Mouse (Mus musculus): ENCODE measurements around the gene Gc. TPM values are rescaled to one million over a fixed set of nuclear protein-coding genes. Genes with fewer than 3 reads are reported as not detected.

Gc gene
- polyA plus RNA-seq (2015; fragmentation: Nextera tagmentation; extraction: Ambion mirVana), result 0.92 TPM in 1 of 2 replicates, not detected in the other

- Histone ChIP-seq H3K4me1 (no peaks in the 10 kb centered on the region), H3K4me2 (no peak within 1 kb of the TSS), H3K9me3 (no peaks in the 10 kb centered on the region), H3K27ac (no peak within 1 kb of the TSS), H3K9ac (no peak within 1 kb of the TSS), H3K27me3 (replicated peaks) (no peaks in the 10 kb centered on the region), H3K4me3 (no peak within 1 kb of the TSS), H3K36me3 (replicated peaks) (no peaks in the 10 kb centered on the region)
- ATAC-seq (replicated peaks), result no peak
- 74% methylated on average over 5 of the region's 5 CpGs for WGBS
Observed at GRCm38 (mm10) chr5:89457554-89458062, at the start of gene Gc. TSS of gene Gc (minus strand) at chr5:89457898.

GRCm38 (mm10) chr5:89500182-89500581 lies 42.5 kb upstream of the Gc start:
- WGBS, result 61% methylated on average over 6 of the region's 6 CpGs
- Histone ChIP-seq H3K4me3 (no peak overlapping the region), H3K36me3 (replicated peaks) (no peaks in the 10 kb centered on the region), H3K27ac (no peak overlapping the region), H3K9me3 (no peaks in the 10 kb centered on the region), H3K9ac (no peak overlapping the region), H3K4me1 (no peaks in the 10 kb centered on the region), H3K4me2 (no peak overlapping the region), H3K27me3 (replicated peaks) (no peaks in the 10 kb centered on the region)
- ATAC-seq (replicated peaks), result no peak

- no peaks in the 10 kb centered on the region for H3K36me3 ChIP-seq (replicated peaks)
- H3K9me3 ChIP-seq, result no peaks in the 10 kb centered on the region
- H3K4me2 ChIP-seq, result no peak overlapping the region
- H3K27ac ChIP-seq, result no peak overlapping the region
- ATAC-seq (replicated peaks), result no peak
- 92% methylated on average over 1 of the region's 1 CpGs for WGBS
- H3K4me1 ChIP-seq, result no peaks in the 10 kb centered on the region
- no peak overlapping the region for H3K9ac ChIP-seq
- no peak overlapping the region for H3K4me3 ChIP-seq
- no peaks in the 10 kb centered on the region for H3K27me3 ChIP-seq (replicated peaks)
Observed at GRCm38 (mm10) chr5:89492560-89492959, 34.9 kb upstream of the Gc start.

GRCm38 (mm10) chr5:89470483-89470882 lies 12.8 kb upstream of the Gc start:
- no peaks in the 10 kb centered on the region for H3K27me3 ChIP-seq (replicated peaks)
- no peaks in the 10 kb centered on the region for H3K36me3 ChIP-seq (replicated peaks)
- H3K4me3 ChIP-seq, result no peak overlapping the region
- no peak overlapping the region for H3K9ac ChIP-seq
- H3K27ac ChIP-seq, result no peak overlapping the region
- no peaks in the 10 kb centered on the region for H3K4me1 ChIP-seq
- ATAC-seq (replicated peaks), result no peak
- H3K9me3 ChIP-seq, result no peaks in the 10 kb centered on the region
- WGBS, result 77% methylated on average over 4 of the region's 4 CpGs
- H3K4me2 ChIP-seq, result no peak overlapping the region

- Histone ChIP-seq H3K4me3 (no peak overlapping the region), H3K4me2 (no peak overlapping the region), H3K4me1 (no peaks in the 10 kb centered on the region), H3K36me3 (replicated peaks) (no peaks in the 10 kb centered on the region), H3K27ac (no peak overlapping the region), H3K9ac (no peak overlapping the region), H3K27me3 (replicated peaks) (no peaks in the 10 kb centered on the region), H3K9me3 (no peaks in the 10 kb centered on the region)
- ATAC-seq (replicated peaks), result no peak
- 82% methylated on average over 2 of the region's 2 CpGs for WGBS
Observed at GRCm38 (mm10) chr5:89467886-89468285, 10.2 kb upstream of the Gc start.

GRCm38 (mm10) chr5:89467045-89467444 lies 9.3 kb upstream of the Gc start:
- WGBS, result 80% methylated on average over 1 of the region's 1 CpGs

GRCm38 (mm10) chr5:89466275-89466674 lies 8.6 kb upstream of the Gc start:
- H3K4me1 ChIP-seq, result no peaks in the 10 kb centered on the region
- no peaks in the 10 kb centered on the region for H3K27me3 ChIP-seq (replicated peaks)
- no peak overlapping the region for H3K27ac ChIP-seq
- H3K36me3 ChIP-seq (replicated peaks), result no peaks in the 10 kb centered on the region
- ATAC-seq (replicated peaks), result no peak
- H3K9ac ChIP-seq, result no peak overlapping the region
- H3K4me3 ChIP-seq, result no peak overlapping the region
- H3K4me2 ChIP-seq, result no peak overlapping the region
- no peaks in the 10 kb centered on the region for H3K9me3 ChIP-seq

More at GRCm38 (mm10) chr5:89467045-89467444, 9.3 kb upstream of the Gc start:
- Histone ChIP-seq H3K9ac (no peak overlapping the region), H3K4me2 (no peak overlapping the region), H3K27me3 (replicated peaks) (no peaks in the 10 kb centered on the region), H3K9me3 (no peaks in the 10 kb centered on the region), H3K36me3 (replicated peaks) (no peaks in the 10 kb centered on the region), H3K4me3 (no peak overlapping the region), H3K27ac (no peak overlapping the region), H3K4me1 (no peaks in the 10 kb centered on the region)
- no peak for ATAC-seq (replicated peaks)

- Histone ChIP-seq H3K27me3 (replicated peaks) (no peaks in the 10 kb centered on the region), H3K4me1 (no peaks in the 10 kb centered on the region), H3K36me3 (replicated peaks) (no peaks in the 10 kb centered on the region), H3K9me3 (no peaks in the 10 kb centered on the region), H3K4me2 (no peak overlapping the region), H3K9ac (no peak overlapping the region), H3K27ac (no peak overlapping the region), H3K4me3 (no peak overlapping the region)
- no peak for ATAC-seq (replicated peaks)
- 82% methylated on average over 4 of the region's 4 CpGs for WGBS
Observed at GRCm38 (mm10) chr5:89461817-89462216, 4.1 kb upstream of the Gc start.

- Histone ChIP-seq H3K9ac (no peak overlapping the region), H3K9me3 (no peaks in the 10 kb centered on the region), H3K36me3 (replicated peaks) (no peaks in the 10 kb centered on the region), H3K4me2 (no peak overlapping the region), H3K27me3 (replicated peaks) (no peaks in the 10 kb centered on the region), H3K4me1 (no peaks in the 10 kb centered on the region), H3K4me3 (no peak overlapping the region), H3K27ac (no peak overlapping the region)
- no peak for ATAC-seq (replicated peaks)
Observed at GRCm38 (mm10) chr5:89459591-89459990, 1.9 kb upstream of the Gc start.

- Histone ChIP-seq H3K9me3 (no peaks in the 10 kb centered on the region), H3K9ac (no peak overlapping the region), H3K4me2 (no peak overlapping the region), H3K4me3 (no peak overlapping the region), H3K27me3 (replicated peaks) (no peaks in the 10 kb centered on the region), H3K4me1 (no peaks in the 10 kb centered on the region), H3K27ac (no peak overlapping the region), H3K36me3 (replicated peaks) (no peaks in the 10 kb centered on the region)
- WGBS, result 85% methylated on average over 2 of the region's 2 CpGs
- no peak for ATAC-seq (replicated peaks)
Observed at GRCm38 (mm10) chr5:89458987-89459386, 1.3 kb upstream of the Gc start.

- Histone ChIP-seq H3K9ac (no peak overlapping the region), H3K4me2 (no peak overlapping the region), H3K4me1 (no peaks in the 10 kb centered on the region), H3K4me3 (no peak overlapping the region), H3K9me3 (no peaks in the 10 kb centered on the region), H3K27ac (no peak overlapping the region), H3K27me3 (replicated peaks) (no peaks in the 10 kb centered on the region), H3K36me3 (replicated peaks) (no peaks in the 10 kb centered on the region)
- 50% methylated on average over 8 of the region's 8 CpGs for WGBS
- ATAC-seq (replicated peaks), result no peak
Observed at GRCm38 (mm10) chr5:89455526-89455925, 2.2 kb downstream of the Gc start.

GRCm38 (mm10) chr5:89450798-89451197 lies 6.9 kb downstream of the Gc start:
- Histone ChIP-seq H3K9ac (no peak overlapping the region), H3K27ac (no peak overlapping the region), H3K9me3 (no peaks in the 10 kb centered on the region), H3K4me1 (no peaks in the 10 kb centered on the region), H3K4me2 (no peak overlapping the region), H3K4me3 (no peak overlapping the region), H3K27me3 (replicated peaks) (no peaks in the 10 kb centered on the region), H3K36me3 (replicated peaks) (no peaks in the 10 kb centered on the region)
- no peak for ATAC-seq (replicated peaks)

- H3K27me3 ChIP-seq (replicated peaks), result no peaks in the 10 kb centered on the region
Observed at GRCm38 (mm10) chr5:89449325-89449724, 8.4 kb downstream of the Gc start.

More at GRCm38 (mm10) chr5:89449325-89449724, 8.4 kb downstream of the Gc start:
- Histone ChIP-seq H3K4me2 (no peak overlapping the region), H3K9me3 (no peaks in the 10 kb centered on the region), H3K27ac (no peak overlapping the region), H3K36me3 (replicated peaks) (no peaks in the 10 kb centered on the region), H3K4me3 (no peak overlapping the region), H3K4me1 (no peaks in the 10 kb centered on the region), H3K9ac (no peak overlapping the region)
- ATAC-seq (replicated peaks), result no peak
- 94% methylated on average over 9 of the region's 9 CpGs for WGBS
